Mouse (Mus musculus) G1E (cell line): ENCODE results near the gene Dynlt1c. TPM values are rescaled to one million over a fixed set of nuclear protein-coding genes. Genes with fewer than 3 reads are reported as not detected.
"Not testable (repeated sequence)": the region's sequence is repeated elsewhere in the genome, so short reads cannot be mapped to it uniquely, and the experiment has no call there.

ENCODE experiments used
- ATAC-seq: 2 replicates; pipeline ENCODE4 v1.8.0; 2016; ENCODE audit warnings: mild to moderate bottlenecking; ENCODE audit not compliant: insufficient number of reproducible peaks, poor library complexity, low FRiP score, severe bottlenecking; ENCODE audit errors: extremely low read depth
- DNase-seq: peaks from one replicate; pipeline ENCODE4 v3.0.0; 2012; ENCODE audit warnings: low spot score
- H3K27me3 ChIP-seq: 2 replicates; pipeline ENCODE4 v1.6.1; 2012; ENCODE audit warnings: mild to moderate bottlenecking, low read length, inconsistent platforms; ENCODE audit not compliant: insufficient read depth
- H3K36me3 ChIP-seq: replicated peaks from 2 replicates; pipeline ENCODE3; 2012; ENCODE audit warnings: mild to moderate bottlenecking, inconsistent platforms
- H3K4me1 ChIP-seq: 2 replicates; pipeline ENCODE4 v1.6.1; 2012; ENCODE audit warnings: low read depth, low read length, inconsistent platforms, mixed read lengths; ENCODE audit not compliant: insufficient read depth
- H3K4me3 ChIP-seq: 2 replicates; pipeline ENCODE4 v1.5.1; 2012; ENCODE audit warnings: low read depth, mild to moderate bottlenecking, inconsistent platforms, low read length, moderate library complexity, mixed read lengths
- H3K9me3 ChIP-seq: replicated peaks from 2 replicates; pipeline ENCODE4 v1.6.1; 2012; ENCODE audit warnings: inconsistent platforms
- polyA plus RNA-seq: library from polyadenylated mRNA; stranded (reverse); fragments of >175 nt; gene quantifications from 2 replicates; pipeline ENCODE4 v1.2.3, GENCODE M21; 2012
- total RNA-seq, 2 experiments: library from RNA; stranded (forward) in 1 of 2; stranded (reverse) in 1 of 2; fragments of 200-1000 nt in 1 of 2; fragments of >200 nt in 1 of 2; fragmentation: Nextera tagmentation in 1 of 2; gene quantifications; 2 replicates each; pipeline ENCODE4 v1.2.3; 2014 to 2017

The Dynlt1c gene
- total and polyA plus RNA-seq, 3 experiments: 1.7 to 36.5 (median 27.6) TPM

- H3K4me3 ChIP-seq, H3K36me3 ChIP-seq, H3K27me3 ChIP-seq, H3K9me3 ChIP-seq, ATAC-seq, H3K4me1 ChIP-seq, DNase-seq: not testable (repeated sequence)
These were observed 57.3 kb downstream of the Dynlt1c start, which contains the start of gene Sytl3 for GRCm38 (mm10) chr17:6658801-6659200. Gene Sytl3, plus strand, starts transcription at chr17:6659093.

Other genes with a start within 250 kb of the Dynlt1c start
- gene Dynlt1b, start 171.6 kb upstream of the Dynlt1c start, total RNA-seq (2014; fragmentation: Nextera tagmentation): 150 and 176 TPM in 2 replicates
- 388 and 507 TPM in 2 replicates for gene Dynlt1b, start 171.6 kb upstream of the Dynlt1c start, total RNA-seq (2017)
- 19.0 and 21.3 TPM in 2 replicates for gene Dynlt1b, start 171.6 kb upstream of the Dynlt1c start, polyA plus RNA-seq
- gene Dynlt1f, start 54.2 kb downstream of the Dynlt1c start, total RNA-seq (2014; fragmentation: Nextera tagmentation): 44.3 and 45.3 TPM in 2 replicates
- gene Dynlt1f, start 54.2 kb downstream of the Dynlt1c start, total RNA-seq (2017): 98.6 and 124 TPM in 2 replicates
- gene Dynlt1f, start 54.2 kb downstream of the Dynlt1c start, polyA plus RNA-seq: 4.2 and 5.7 TPM in 2 replicates
- not detected in 2 replicates for gene Sytl3, start 57.4 kb downstream of the Dynlt1c start, total RNA-seq (2014; fragmentation: Nextera tagmentation)
- gene Sytl3, start 57.4 kb downstream of the Dynlt1c start, total RNA-seq (2017): 0.58 and 1.3 TPM in 2 replicates
- not detected in 2 replicates for gene Sytl3, start 57.4 kb downstream of the Dynlt1c start, polyA plus RNA-seq
- gene Ezr, start 181.1 kb downstream of the Dynlt1c start, total RNA-seq (2014; fragmentation: Nextera tagmentation): 48.3 and 56.8 TPM in 2 replicates
- 84.3 and 99.9 TPM in 2 replicates for gene Ezr, start 181.1 kb downstream of the Dynlt1c start, total RNA-seq (2017)
- gene Ezr, start 181.1 kb downstream of the Dynlt1c start, polyA plus RNA-seq: 315 and 330 TPM in 2 replicates